ENCODE assay signal across 11 mouse cellular contexts in genomic region chr1:176124441-176124840, GRCm38 (mm10).
"Had no signal": no experiment of that assay in that cellular context is flagged by ENCODE, and none has a peak within 500 bp of the region (broad histone marks: within the 10 kb centered on the region; RNA-seq: fewer than 3 reads in every experiment).

No protein-coding gene starts in this region.

- H3K36me3 ChIP-seq: liver, embryonic 13.5 days had no signal

- H3K4me1 ChIP-seq: liver, embryonic 13.5 days had no signal

- H3K4me2 ChIP-seq: liver, embryonic 13.5 days; midbrain, embryonic 11.5 days had no signal

- H3K9ac ChIP-seq: liver, embryonic 13.5 days had no signal

- H3K9me3 ChIP-seq: liver, embryonic 13.5 days had no signal

- H3K4me3 ChIP-seq: left cerebral cortex, adult 2 months; liver, embryonic 13.5 days had no signal

- DNase-seq: kidney, postnatal 36 days; layer of hippocampus, postnatal 36 days; liver, embryonic 13.5 days; lung, adult 2 months; lung, postnatal 14 days; lung, postnatal 4 days; midbrain, embryonic 14.5 days; thymus, adult 18-20 months; thymus, postnatal 36 days had no signal

- H3K27ac ChIP-seq: left cerebral cortex, adult 2 months; liver, embryonic 13.5 days had no signal

- H3K27me3 ChIP-seq: liver, embryonic 13.5 days had no signal
